Mouse (Mus musculus) lung, postnatal 0 days (tissue): ENCODE measurements at regions not wholly inside any gene's neighbourhood (a gene's known extent, or its start where the extent isn't known, plus 50 kb on each side); places are given as distances from the start of the nearest gene placed in this dataset.

Source experiments
- CTCF ChIP-seq: IDR thresholded peaks from 2 replicates; pipeline ENCODE4 v1.5.1; 2016; ENCODE audit warnings: antibody characterized with exemption, mild to moderate bottlenecking
- EP300 ChIP-seq: IDR thresholded peaks from 2 replicates; pipeline ENCODE4 v1.6.1; 2016; ENCODE audit warnings: antibody characterized with exemption, mild to moderate bottlenecking, control low read depth

DNA sequence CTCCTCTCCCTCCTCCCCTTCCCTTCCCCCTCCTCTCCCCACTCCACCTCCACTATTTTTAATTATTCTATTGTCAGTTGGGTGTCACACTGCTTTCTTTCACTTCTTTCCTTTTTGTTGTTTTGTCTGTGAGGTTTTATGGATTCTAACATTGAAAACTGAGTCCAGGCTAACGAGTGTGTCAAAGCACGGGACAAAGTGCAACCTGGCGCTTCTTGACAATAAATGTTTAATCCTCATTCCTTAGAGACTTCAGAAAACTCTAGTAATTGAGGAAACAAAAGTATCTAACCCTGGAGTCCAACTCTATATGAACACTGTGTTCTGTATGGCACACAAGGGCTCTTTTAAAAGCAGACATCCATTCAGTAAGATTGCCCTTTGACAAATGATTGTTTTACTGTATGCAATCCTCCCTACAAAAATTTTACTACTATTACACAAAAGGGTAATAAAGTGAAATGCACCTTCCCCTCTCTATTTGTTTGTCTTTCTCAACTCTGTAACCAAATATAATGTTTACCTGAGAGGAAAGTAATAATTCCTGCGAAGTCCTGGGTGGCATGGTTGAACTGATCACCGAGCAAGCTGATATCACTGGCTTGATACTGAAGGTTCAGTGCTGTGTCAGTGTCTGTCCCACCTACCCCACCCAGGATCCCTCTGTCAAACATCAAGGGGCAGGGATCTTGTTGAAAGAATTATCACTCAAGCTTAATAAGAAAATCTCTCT is 334.1 kb downstream of the Ppargc1a start:
- TF ChIP-seq CTCF (no peak), EP300 (no peak)
